Mouse (Mus musculus) heart, postnatal 0 days (tissue): ENCODE data around the gene Chd1l. TPM values are rescaled to one million over a fixed set of nuclear protein-coding genes. Genes with fewer than 3 reads are reported as not detected.

Source experiments
- ATAC-seq: fragments of 200-750 bp; cut with Nextera tagmentation; 2 replicates; pipeline ENCODE4 v1.8.0; 2017; ENCODE audit warnings: low read depth, moderate number of reproducible peaks, moderate library complexity; ENCODE audit not compliant: insufficient read depth
- DNase-seq: peaks from one replicate; pipeline ENCODE4 v3.0.0-alpha.2; 2016; ENCODE audit warnings: low spot score
- H3K27ac ChIP-seq: fragments of 300-500 bp; sonication (generic); 2 replicates; pipeline ENCODE4 v1.5.1; 2014; ENCODE audit warnings: low read depth, mild to moderate bottlenecking
- H3K27me3 ChIP-seq: fragments of 300-500 bp; sonication (generic); 2 replicates; pipeline ENCODE4 v1.6.1; 2014; ENCODE audit warnings: low read length, mixed read lengths; ENCODE audit not compliant: control insufficient read depth, insufficient read depth
- H3K36me3 ChIP-seq: fragments of 300-500 bp; sonication (generic); replicated peaks from 2 replicates; pipeline ENCODE4 v1.6.1; 2014; ENCODE audit warnings: low read length, mixed read lengths; ENCODE audit not compliant: control insufficient read depth, insufficient read depth
- H3K4me1 ChIP-seq: fragments of 300-500 bp; sonication (generic); 2 replicates; pipeline ENCODE4 v1.6.1; 2014; ENCODE audit warnings: antibody characterized with exemption; ENCODE audit not compliant: control insufficient read depth, insufficient read depth
- H3K4me2 ChIP-seq: fragments of 300-500 bp; sonication (generic); 2 replicates; pipeline ENCODE4 v1.6.1; 2014; ENCODE audit warnings: low read depth, mild to moderate bottlenecking, low read length, moderate library complexity
- H3K4me3 ChIP-seq: fragments of 300-500 bp; sonication (generic); 2 replicates; pipeline ENCODE4 v1.5.1; 2014; ENCODE audit warnings: low read depth, low read length
- H3K9ac ChIP-seq: fragments of 300-500 bp; sonication (generic); replicated peaks from 2 replicates; pipeline ENCODE4 v1.6.1; 2014; ENCODE audit warnings: low read depth, low read length, mixed read lengths
- H3K9me3 ChIP-seq: fragments of 300-500 bp; sonication (generic); replicated peaks from 2 replicates; pipeline ENCODE4 v1.6.1; 2016; ENCODE audit warnings: low read length; ENCODE audit not compliant: control insufficient read depth
- CTCF ChIP-seq: IDR thresholded peaks from 2 replicates; pipeline ENCODE4 v1.5.1; 2016; ENCODE audit warnings: antibody characterized with exemption, control low read depth, low read depth
- EP300 ChIP-seq: IDR thresholded peaks from 2 replicates; pipeline ENCODE4 v1.6.1; 2016; ENCODE audit warnings: antibody characterized with exemption, low read depth
- WGBS: fragments of 180-500 bp; shearing (Covaris S2); extraction: QIAGEN DNeasy Blood & Tissue Kit; methylation state at CpG from one replicate; pipeline ENCODE4 v1.1.7; 2014; 5-methylcytosine and 5-hydroxymethylcytosine counted together
- polyA plus RNA-seq: library from polyadenylated mRNA; unstranded; fragments of >200 nt; fragmentation: Nextera tagmentation; extraction: Ambion mirVana; gene quantifications from 2 replicates; pipeline ENCODE4 v1.2.1, GENCODE M21; 2015
- total RNA-seq: library from RNA; depleted of rRNA; stranded (reverse); fragments of >200 nt; gene quantifications from 2 replicates; pipeline ENCODE4 v1.2.3, GENCODE M21; 2014; ENCODE audit warnings: low replicate concordance

Chd1l gene
- total and polyA plus RNA-seq, 2 experiments from 2014 or later = 7.6 to 11.9 TPM

DNA sequence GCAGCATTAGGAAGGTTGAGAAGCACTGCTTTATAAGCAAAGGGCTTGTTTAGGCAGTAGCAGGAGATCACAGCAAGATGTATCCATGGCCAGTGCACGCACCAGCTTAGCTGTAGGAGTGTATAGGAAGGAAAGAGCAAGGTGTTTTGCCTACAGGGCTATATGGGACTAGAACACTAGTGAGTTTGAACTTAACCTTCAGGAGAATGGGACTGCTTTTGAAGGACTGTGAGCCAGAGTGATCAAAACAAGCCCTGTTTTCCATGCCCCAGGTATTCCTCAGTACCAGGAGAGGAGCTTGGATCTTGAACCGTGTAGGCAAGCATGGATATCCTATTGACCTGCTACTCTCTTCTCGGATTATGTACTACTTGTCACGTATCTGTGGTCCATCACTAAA is 31.4 kb upstream of the Chd1l start:
- Histone ChIP-seq H3K4me2 (no peak overlapping the region), H3K36me3 (no peaks in the 10 kb centered on the region), H3K4me3 (no peak overlapping the region), H3K27me3 (no peaks in the 10 kb centered on the region), H3K9me3 (no peaks in the 10 kb centered on the region), H3K9ac (no peak overlapping the region), H3K27ac (no peak overlapping the region), H3K4me1 (peaks cover 4% of the 10 kb centered on the region; the same call in 1 of the 2 replicates)
- no peak for DNase-seq
- 87% methylated on average over 4 of the region's 4 CpGs for WGBS
- no peak for ATAC-seq
- TF ChIP-seq CTCF (no peak), EP300 (no peak)

DNA sequence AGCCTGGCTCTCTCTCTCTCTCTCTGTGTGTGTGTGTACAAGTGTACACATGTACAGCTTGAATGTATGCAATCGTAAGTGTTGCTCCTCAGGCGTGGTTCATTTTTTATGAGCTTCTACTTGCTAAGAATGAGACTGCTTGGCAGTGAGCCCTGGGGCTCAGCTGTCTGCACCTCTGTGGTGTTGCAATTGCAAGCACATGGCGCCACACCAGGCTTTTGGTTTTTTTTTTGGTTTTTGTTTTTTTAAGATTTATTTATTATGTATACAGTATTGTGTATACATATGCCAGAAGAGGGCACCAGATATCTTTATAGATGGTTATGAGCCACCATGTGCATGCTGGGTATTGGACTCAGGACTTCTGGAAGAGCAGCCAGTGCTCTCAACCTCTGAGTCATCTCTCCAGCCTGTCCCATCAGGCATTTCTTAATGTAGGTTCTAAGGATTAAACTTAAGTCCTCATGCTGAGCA is 24.3 kb upstream of the Chd1l start:
- no peaks in the 10 kb centered on the region for H3K9me3 ChIP-seq
- no peak overlapping the region for H3K4me3 ChIP-seq
- peaks cover 7% of the 10 kb centered on the region; the same call in 1 of the 2 replicates for H3K4me1 ChIP-seq
- H3K27me3 ChIP-seq = no peaks in the 10 kb centered on the region
- no peak overlapping the region for H3K4me2 ChIP-seq
- H3K9ac ChIP-seq = no peak overlapping the region
- H3K27ac ChIP-seq = no peak overlapping the region
- DNase-seq (peak; percentile 57), ATAC-seq (peak; percentile 51; the same call in 1 of the 2 replicates)
- H3K36me3 ChIP-seq = no peaks in the 10 kb centered on the region
- no peak for TF ChIP-seq EP300
- peak; percentile 20 for TF ChIP-seq CTCF
- WGBS = 25% methylated on average over 3 of the region's 3 CpGs

DNA sequence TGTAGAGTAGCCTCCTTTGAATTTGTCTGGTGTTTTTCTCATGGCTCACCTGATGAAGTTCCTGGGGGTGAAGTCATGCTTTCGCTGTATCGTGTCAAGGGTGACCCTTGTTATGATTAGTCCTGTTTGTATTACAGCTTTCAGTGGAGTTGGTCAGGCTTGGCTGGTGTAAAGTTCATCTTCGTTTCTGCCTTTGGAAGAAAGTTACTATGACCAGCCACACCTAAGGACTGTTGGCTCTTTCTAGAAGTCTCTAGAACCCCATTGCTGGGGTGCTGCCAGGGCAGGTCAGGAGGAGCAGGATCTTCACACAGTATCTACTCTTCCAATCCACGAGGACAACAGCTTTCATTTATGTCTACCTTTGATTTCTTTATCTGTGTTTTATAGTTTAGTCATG is 23.5 kb upstream of the Chd1l start:
- H3K4me3 ChIP-seq = no peak overlapping the region
- no peak for DNase-seq
- H3K4me1 ChIP-seq = peaks cover 7% of the 10 kb centered on the region; the same call in 1 of the 2 replicates
- no peaks in the 10 kb centered on the region for H3K27me3 ChIP-seq
- H3K9ac ChIP-seq = no peak overlapping the region
- WGBS = 75% methylated on average over 4 of the region's 4 CpGs
- H3K9me3 ChIP-seq = no peaks in the 10 kb centered on the region
- H3K27ac ChIP-seq = no peak overlapping the region
- TF ChIP-seq EP300 (no peak), CTCF (no peak)
- no peak for ATAC-seq
- no peak overlapping the region for H3K4me2 ChIP-seq
- H3K36me3 ChIP-seq = no peaks in the 10 kb centered on the region

DNA sequence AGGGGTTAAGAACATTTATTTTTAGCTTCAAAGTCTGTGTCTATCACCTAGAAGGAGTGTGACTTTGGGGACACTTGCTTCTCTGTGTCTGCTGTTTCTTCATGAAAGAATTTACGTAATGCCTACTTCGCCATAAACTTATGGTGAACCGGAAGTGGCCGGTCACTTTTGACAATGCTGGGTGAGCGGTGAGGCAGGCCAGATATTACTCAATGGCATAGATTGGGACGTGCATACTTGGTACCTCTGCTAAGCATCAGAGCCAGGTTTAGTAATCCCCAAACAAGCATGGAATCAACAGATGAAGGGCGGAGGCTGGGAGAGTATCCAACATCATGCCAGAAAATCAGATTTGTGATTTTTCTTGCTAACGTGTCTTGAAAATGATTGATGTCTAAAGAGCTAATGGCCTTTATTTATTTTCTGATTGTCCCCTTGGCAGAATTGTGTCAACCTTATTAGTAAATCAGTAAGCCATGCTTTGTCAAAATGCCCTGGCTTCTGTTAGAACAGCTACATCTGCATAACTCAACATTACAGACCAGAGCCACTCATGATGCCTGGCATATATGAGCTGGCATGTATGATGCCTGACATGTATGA is 21.4 kb upstream of the Chd1l start:
- no peak overlapping the region for H3K4me3 ChIP-seq
- no peak overlapping the region for H3K27ac ChIP-seq
- ATAC-seq (no peak), DNase-seq (no peak)
- no peak for TF ChIP-seq EP300
- TF ChIP-seq CTCF = no peak
- no peaks in the 10 kb centered on the region for H3K9me3 ChIP-seq
- no peaks in the 10 kb centered on the region for H3K36me3 ChIP-seq
- H3K27me3 ChIP-seq = no peaks in the 10 kb centered on the region
- H3K9ac ChIP-seq = no peak overlapping the region
- WGBS = 55% methylated on average over 8 of the region's 8 CpGs
- H3K4me2 ChIP-seq = no peak overlapping the region
- peaks cover 7% of the 10 kb centered on the region; the same call in 1 of the 2 replicates for H3K4me1 ChIP-seq

DNA sequence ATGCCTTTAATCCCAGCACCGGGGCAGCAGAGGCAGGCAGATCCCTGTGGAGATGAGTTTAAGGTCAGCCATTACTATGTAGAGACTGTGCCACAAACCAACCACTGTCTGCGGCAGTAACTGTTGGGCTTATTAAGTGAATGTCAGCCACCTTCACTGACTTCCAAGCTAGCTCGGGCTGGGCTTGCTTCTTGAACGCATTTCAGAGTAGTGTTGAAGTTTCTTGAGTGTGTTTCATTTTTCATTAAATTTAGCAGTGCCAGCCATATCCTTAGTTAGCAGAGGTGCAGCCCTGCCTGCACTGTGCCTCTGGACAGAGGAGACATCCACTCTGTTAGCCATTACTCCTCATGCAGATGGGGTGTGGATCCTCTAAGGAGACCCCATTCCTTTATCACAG is 20.7 kb upstream of the Chd1l start:
- Histone ChIP-seq H3K4me2 (no peak overlapping the region), H3K9ac (no peak overlapping the region), H3K4me1 (peaks cover 7% of the 10 kb centered on the region; the same call in 1 of the 2 replicates), H3K4me3 (no peak overlapping the region), H3K27me3 (no peaks in the 10 kb centered on the region), H3K36me3 (no peaks in the 10 kb centered on the region), H3K9me3 (no peaks in the 10 kb centered on the region), H3K27ac (no peak overlapping the region)
- DNase-seq (no peak), ATAC-seq (no peak)
- WGBS = 91% methylated on average over 4 of the region's 4 CpGs
- no peak for TF ChIP-seq EP300
- no peak for TF ChIP-seq CTCF

DNA sequence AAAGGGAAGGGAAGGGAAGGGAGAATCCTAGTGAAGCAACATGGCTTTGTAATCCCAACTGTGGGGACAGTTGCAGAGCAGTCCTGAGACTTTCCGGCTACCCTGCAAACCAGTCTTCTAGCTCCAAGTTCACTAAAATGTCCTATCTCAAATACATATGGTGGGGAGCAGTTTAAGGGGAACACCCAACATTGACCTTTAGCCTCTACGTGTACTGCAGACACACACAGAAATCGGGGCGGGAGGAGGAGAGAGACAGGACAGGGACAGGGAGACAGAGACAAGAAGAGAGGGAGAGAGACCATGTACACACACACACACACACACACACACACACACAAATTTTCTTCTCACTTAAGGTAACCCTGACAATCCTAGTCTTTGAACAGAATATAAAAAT is 19.9 kb upstream of the Chd1l start:
- WGBS = 92% methylated on average over 4 of the region's 4 CpGs
- Histone ChIP-seq H3K27ac (no peak overlapping the region), H3K4me3 (no peak overlapping the region)

More for the DNA sequence above, 19.9 kb upstream of the Chd1l start:
- no peak for DNase-seq
- no peaks in the 10 kb centered on the region for H3K36me3 ChIP-seq
- ATAC-seq = no peak
- TF ChIP-seq CTCF (no peak), EP300 (no peak)
- no peak overlapping the region for H3K9ac ChIP-seq
- H3K27me3 ChIP-seq = no peaks in the 10 kb centered on the region
- H3K4me2 ChIP-seq = no peak overlapping the region
- H3K9me3 ChIP-seq = no peaks in the 10 kb centered on the region
- peaks cover 7% of the 10 kb centered on the region; the same call in 1 of the 2 replicates for H3K4me1 ChIP-seq
